Mouse (Mus musculus): ENCODE data around the gene Gm5935. TPM values are rescaled to one million over a fixed set of nuclear protein-coding genes. Genes with fewer than 3 reads are reported as not detected.

Gene Gm5935
- not detected for polyA plus RNA-seq (2017; shearing (Covaris generic))

DNA sequence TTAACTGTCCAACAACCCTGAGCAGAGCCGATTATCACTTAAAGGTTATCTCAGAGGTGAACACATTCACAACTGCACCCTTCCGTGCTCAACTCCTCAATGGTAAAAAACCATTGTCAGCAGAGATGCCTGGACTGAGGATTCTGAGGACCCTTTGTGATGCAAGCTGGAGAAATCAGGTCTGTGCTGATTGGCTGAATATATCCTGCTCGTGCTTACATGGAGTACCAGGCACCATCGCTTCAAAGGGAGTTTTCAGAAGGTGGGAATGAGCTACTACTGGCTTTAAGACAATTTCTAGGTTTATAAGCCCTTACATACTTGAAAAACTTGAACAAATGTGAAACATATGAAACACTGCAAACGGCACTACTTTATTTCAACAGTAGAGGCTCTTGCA is at the start of gene Gm5935:
Gene Gm5935, minus strand, starts transcription at position 101 of the 400 bp plus-strand sequence.

Other genes starting within 250 kb of the Gm5935 start
- under 1 TPM in 1 of 2 experiments, not detected in 1; 0.18 TPM for gene Gm4297, start 200.3 kb downstream of the Gm5935 start, polyA plus RNA-seq (2017; shearing (Covaris generic))